Mouse (Mus musculus) heart, postnatal 14 days (tissue): ENCODE results near the gene Slc30a2. TPM values are rescaled to one million over a fixed set of nuclear protein-coding genes. Genes with fewer than 3 reads are reported as not detected.
"Not testable (repeated sequence)": the region's sequence is repeated elsewhere in the genome, so short reads cannot be mapped to it uniquely, and the experiment has no call there.

ENCODE experiments used
- DNase-seq, 2 experiments: peaks; one replicate each; pipeline ENCODE4 v3.0.0; 2021 to 2022
- intact Hi-C: fragments of 180-260 bp; cut with DNase I; formaldehyde crosslinking; loops from one replicate; pipeline ENCODE4 v1.15.1; 2025
- total RNA-seq, 2 experiments: library from RNA; stranded (reverse); gene quantifications; 2 replicates each; pipeline ENCODE4 v1.2.3; 2021

Slc30a2 gene
- total RNA-seq, 2 experiments from 2014 or later, result 0.68 to 0.96 TPM

DNA sequence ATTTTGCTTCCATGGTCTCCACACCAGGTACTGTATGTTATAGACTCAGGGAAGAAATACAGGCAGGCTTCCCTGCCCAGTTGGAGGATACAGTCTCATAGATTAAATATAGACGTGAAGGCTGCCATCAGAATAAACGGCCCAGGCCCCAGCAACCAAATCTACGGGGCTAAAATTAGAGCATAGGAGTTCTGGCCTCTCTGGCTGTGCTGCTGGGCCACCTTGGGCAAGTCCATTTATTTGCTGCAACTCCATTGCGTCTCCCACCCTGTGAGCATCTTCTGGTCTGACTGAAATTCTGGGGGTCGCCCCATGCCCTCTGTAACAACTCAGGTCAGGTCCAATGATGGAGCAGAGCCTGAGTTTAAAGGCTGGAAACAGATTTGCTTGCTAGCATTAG is 23.9 kb upstream of the Slc30a2 start:
- intact Hi-C loops, result no loop called here
- DNase-seq, result no peak

DNA sequence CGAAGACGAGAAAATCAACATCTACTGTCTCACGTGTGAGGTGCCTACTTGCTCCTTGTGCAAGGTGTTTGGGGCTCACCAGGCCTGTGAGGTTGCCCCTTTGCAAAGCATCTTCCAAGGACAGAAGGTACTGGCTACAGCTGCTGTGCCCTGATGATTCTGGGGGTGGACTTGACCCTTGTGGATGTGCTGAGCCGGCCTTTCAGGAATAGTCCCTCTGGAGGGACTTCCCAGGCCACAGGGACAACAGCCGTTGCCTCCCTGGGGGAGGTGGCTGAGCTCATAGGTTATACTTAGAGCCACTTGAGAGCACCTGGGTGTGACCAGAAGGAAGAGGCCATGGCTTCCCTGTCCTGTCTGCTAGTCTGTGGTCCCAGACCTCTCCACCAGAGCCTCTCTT is 23.3 kb upstream of the Slc30a2 start:
- no peak for DNase-seq
- intact Hi-C loops, result loop anchor here (5.0 kb wide), 1 partner anchor 38 kb away; no protein-coding TSS in a partner anchor

DNA sequence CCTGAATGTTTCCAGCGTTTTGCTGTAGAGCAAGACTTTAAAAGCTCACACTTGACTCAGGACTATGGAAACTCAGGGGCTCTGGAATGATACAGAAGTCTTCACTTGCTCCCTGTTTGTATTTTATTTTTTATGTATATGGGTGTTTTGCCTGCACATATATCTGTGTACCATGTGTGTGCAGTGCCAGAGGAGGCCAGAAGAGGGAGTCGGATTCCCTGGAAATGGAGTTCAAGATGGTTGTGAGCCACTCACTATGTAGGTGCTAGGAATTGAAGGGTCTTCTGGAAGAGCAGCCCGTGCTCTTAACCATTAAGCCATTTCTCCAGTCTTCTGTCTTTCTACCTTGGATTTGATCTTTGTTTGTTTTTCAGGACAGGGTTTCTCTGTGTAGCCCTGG is 21.5 kb upstream of the Slc30a2 start:
- intact Hi-C loops, result loop anchor here (5.0 kb wide), 1 partner anchor 36 kb away; no protein-coding TSS in a partner anchor

DNA sequence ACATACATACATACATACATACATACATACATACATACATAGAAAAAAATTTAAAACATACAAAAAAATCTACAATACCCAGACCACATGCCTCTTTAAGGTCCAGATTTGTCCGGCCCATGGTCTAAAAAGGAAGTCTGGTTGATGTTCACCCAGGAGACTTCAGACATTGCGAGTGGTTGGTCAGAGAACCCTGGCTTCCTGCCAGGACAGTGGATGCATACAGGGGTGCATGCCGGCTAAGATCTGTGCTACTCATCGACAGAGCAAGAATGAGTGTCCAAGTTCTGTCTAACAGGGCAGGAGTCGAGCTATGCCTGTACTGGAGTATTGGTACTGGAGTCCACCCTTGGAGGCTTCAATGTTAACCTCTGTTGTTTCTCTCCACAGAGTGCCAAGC is 18.3 kb upstream of the Slc30a2 start:
- intact Hi-C loops, result loop anchor here (5.0 kb wide), 1 partner anchor 33 kb away; no protein-coding TSS in a partner anchor

More for the DNA sequence above, 21.5 kb upstream of the Slc30a2 start:
- DNase-seq, result no peak

DNA sequence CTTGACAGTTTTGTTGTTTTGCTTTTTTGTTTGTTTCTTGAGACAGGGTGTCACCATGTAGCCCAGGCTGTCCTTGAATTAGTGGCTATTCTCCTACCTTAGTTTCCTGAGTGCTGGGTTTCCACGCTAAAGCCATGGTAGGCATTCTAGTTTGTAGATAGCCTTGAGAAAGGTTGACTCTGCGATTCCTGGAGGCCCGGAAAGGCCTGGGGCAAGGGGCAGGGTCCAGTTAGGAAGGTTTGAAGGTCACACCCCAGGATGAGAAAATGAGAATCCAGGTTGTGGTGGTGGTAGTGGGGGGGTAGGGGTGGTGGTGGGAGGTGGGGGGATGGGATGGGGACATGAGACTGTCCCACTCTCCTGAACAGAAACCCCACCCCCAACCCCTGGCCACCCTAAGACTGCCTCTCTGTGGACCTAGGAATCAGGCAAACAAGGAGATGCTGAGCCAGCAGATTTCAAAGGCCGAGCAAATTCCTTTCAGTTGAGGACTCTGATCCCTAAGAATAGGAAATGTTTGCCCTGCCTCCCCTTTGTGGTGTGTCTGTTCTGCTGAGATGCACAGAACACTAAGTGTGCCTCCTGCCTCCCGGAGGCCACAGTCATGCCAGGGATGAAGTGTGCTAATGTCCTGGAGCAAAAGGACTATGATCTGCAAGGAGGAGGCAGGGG is 16.0 kb upstream of the Slc30a2 start:
- intact Hi-C loops, result no loop called here
- DNase-seq, result no peak

More for the DNA sequence above, 18.3 kb upstream of the Slc30a2 start:
- DNase-seq, result no peak

DNA sequence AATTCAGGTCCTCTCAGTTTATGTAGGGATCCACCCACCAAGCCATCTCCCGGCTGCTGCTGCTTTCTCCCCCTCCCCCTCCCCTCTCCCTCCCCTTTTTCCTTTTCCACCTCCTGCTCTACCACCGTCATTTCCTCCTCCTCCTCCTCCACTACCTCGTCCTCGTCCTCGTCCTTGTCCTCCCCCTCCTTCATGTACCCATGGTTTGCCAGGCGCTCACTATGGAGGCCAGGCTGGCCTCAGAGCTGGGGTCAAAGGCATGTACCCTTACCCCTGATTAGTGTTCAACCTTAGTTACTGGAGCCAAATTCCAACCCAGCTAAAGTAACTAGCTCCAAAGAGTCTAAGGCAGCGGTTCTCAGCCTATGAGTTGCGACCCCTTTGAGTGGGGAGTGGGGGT is 14.8 kb upstream of the Slc30a2 start:
- intact Hi-C loops, result no loop called here
- no peak for DNase-seq

DNA sequence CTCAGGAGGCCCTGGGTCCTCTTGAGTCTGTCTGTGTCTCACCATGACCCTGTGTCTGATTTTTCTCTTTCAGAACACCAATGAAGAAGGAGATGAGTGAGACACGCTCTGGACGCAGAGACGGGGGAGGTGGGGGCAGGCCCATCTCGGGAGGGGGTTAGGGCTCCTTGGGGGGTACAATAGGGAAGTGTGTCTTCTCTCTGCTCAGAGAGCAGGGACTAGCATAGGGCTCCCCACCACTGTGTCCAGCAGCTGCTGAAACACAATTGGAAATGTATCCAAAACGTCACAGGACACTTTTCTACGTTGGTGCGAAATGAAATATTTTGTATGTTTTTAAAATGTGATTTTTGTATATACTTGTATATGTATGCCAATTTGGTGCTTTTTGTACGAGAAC is 14.1 kb upstream of the Slc30a2 start:
- intact Hi-C loops, result no loop called here
- no peak for DNase-seq

DNA sequence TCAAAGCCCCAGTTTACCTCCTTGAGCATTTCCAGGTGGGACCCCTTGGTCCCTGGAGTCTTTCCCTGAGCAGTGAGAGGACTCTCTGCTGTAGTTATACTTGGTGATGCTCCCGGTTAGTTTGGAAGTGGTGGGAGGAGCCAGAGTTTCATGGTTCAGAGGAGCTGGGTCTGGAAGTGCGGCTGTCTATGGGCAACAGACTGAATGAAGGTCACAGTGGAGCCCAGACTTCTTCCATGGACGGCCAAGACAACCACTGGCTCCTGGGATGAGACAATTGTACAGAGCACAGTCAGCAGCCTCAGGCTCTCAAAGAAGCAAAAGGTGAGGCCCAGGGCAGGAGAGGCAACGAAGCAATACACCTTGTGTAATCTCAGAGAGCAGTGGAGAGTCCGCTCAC is 12.7 kb upstream of the Slc30a2 start:
- DNase-seq, result no peak
- intact Hi-C loops, result no loop called here

DNA sequence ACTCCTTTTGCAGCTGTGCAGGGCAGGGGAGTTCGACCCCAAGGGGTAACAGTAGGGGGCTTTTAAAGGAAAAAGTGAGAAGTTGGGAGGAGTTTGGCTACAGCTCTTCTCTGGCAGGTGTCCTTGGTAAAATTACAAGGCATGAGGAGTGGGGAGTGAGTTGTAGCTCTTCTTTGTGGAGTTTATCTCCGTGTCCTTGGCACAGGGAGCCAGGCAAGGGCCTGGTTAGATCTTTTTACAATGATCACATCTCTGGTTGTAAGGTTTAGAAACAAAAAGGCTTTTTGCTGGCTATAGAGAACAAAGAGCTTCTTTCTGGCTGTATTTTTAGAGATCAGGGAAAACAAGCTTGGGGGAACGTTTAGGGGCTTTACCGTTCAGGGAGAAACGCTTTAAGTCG is 1.8 kb upstream of the Slc30a2 start:
- DNase-seq, intact Hi-C loops: not testable (repeated sequence)

DNA sequence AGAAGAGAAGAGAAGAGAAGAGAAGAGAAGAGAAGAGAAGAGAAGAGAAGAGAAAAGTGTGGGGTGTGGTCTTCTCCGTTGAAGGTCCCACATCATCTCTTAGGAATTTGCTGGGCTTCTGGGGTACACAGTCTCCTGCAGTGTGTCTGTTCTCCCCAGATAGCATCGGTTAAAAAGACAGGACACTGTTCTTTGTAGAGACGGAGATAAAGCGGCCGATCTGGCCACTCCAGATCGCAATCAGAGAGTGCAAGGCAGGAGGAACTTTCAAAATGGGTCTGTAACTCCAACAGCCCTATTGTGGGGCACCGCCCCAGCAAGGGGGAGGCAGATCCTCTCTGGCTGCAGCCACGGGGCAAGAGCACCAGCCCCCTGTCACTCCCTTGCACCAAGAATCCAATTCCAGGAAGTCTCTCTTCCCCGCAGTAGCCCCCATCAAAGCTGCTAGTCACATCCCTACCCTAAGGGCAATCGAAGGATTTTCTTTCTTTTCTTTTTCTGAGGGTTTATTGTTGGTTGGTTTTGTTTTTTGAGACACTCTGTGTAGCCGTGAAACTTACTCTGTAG is 685 bp upstream of the Slc30a2 start:
- no peak for DNase-seq
- intact Hi-C loops, result no loop called here

DNA sequence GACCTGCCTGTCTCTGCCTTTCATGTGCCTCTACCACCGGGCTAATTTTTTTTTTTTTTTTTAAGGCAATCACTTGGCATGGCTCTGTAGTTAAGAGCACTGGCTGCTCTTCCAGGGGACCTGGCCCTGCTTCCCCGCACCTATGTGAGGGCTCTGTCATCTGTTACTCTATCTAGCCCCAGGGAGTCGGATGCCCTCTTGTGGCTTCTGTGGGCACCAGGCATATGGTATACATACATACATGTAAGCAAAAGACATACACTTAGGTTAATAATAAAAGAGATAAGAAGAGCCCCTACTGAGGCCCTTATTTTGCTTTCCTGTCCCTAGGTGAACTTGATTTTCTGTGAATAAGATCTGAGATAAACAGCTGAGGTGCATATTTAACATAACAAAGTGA is 1.6 kb downstream of the Slc30a2 start:
- intact Hi-C loops, result no loop called here
- DNase-seq, result no peak

DNA sequence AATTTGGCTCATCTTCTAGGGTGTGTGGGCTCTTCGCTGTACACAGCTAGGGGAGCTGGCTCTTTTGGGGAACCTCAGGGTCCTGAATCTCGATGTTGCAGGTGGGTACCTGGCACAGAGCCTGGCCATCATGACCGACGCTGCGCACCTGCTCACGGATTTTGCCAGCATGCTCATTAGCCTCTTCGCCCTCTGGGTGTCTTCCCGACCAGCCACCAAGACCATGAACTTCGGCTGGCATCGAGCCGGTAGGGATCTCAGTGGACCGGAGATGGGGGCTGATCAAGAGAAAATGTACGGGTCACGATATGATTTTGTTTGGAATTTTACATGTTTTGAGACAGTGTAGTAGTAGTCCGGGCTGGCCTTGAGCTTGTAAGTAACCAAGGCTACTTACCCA is 2.8 kb downstream of the Slc30a2 start:
- intact Hi-C loops, result no loop called here
- DNase-seq, result no peak

DNA sequence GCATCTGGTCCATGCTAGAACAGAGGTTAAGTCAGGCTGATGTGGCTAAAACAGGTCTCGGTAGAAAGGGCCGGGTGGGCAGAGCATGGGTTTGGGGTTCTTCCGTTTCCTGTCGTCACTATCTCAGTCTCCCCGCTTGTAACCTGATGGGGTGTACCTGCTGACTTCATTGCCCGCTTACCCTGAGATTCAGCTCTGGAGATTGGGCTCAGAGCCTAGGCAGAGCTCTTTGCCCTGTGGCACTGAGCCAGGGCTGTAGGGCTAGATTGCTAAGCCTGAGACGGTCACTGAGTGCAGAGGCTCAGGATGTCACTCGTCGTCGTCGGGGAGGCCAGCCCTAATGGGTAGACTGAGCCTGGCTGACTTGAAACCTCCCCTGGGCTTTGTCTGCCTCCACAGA is 5.1 kb downstream of the Slc30a2 start:
- peak; percentile 42 to 51 for DNase-seq
- intact Hi-C loops, result no loop called here

DNA sequence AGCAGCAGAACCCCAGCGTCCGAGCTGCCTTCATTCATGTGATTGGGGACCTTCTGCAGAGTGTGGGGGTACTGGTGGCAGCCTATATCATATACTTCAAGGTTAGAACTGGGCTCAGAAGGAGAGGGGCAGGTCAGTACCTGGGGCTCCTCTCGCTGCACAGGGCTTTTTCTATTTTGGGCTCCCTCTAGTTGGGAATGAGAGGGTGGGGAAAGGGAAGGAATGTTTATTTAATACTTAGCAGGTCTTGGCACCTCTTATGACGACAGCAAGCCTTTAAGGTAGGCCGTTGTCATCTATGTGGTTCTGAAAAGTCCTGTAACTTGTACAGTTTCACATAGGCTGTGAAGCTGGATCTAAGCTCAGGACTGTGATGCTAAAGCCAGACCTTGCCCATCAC is 5.6 kb downstream of the Slc30a2 start:
- intact Hi-C loops, result no loop called here
- no peak for DNase-seq

DNA sequence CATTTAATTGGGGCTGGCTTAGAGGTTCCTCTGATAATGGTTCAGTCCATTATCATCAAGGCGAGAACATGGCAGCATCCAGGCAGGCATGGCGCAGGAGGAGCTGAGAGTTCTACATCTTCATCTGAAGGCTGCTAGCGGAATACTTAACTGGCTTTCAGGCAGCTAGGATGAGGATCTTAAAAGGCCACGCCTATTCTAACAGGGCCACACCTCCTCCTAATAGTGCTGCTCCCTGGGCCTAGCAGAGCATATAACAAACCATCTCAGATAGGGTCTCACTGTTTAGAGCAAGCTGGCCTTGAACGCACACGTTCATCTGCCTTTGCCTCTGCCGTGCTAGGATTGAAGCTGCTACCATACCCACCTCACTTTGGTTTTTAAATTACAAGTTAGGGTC is 6.8 kb downstream of the Slc30a2 start:
- intact Hi-C loops, result no loop called here
- no peak for DNase-seq

DNA sequence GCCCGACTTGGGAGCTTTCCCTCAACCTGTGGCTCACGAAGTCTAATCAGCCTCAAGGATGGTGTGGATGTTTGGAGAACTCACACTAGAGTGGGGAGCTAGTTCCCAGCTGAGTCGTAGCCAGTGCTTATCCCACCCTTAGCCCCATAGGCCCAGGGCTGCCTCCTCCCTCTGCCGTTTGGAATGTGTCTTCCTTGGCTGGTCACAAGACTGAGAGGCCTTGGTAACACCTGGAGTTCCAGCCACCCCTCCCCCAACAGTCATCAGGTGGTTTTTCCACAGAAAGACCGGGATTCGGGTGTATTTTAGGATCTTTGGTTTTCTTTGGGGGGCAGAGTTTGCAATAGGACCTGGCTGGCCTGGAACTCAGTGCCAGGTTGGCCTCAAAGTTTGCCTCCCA is 7.7 kb downstream of the Slc30a2 start:
- intact Hi-C loops, result no loop called here
- no peak for DNase-seq

DNA sequence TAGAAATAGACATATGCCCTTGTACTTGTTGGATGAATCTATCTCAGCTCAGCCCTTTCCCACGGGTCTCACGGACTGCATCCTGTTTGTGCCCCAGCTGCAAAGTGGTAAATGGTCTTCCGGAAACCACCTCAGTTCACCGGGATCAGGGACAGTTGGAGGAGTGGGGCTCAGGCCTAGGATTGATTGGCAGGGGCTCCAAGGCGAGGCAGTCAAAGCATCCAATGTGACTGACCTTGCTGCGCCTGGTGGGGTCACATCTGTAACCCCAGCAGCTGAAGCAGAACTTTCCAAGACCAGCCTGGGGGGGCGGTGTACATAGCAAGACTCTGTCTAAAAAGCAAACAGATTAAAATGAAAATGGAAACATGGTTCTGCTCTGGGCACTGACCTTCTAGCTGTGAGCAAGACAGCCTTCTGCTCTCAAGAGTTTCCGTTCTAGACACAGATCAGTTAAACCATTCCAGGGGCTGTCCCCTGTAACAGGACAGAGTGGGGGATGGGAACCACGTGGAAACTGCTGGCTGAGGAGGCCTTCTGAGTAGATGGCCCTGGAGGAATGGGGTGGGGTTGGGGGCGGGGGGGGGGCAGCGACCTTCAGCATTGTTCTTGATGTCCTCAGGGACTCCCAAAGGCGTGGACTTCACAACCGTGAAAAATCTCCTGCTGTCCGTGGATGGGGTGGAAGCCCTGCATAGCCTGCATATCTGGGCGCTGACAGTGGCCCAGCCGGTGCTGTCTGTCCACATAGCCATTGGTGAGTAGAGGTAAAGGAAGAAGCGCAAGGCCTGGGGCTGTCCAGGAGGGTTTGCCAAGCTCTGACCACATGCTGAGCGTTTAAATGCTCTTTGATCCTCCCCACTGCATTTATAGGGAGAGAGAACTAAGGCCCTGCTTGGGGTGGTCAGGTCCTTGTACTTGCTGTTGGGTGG is 8.6 kb downstream of the Slc30a2 start:
- DNase-seq, result peak in 1 of 2 experiments; percentile 18
- intact Hi-C loops, result no loop called here

DNA sequence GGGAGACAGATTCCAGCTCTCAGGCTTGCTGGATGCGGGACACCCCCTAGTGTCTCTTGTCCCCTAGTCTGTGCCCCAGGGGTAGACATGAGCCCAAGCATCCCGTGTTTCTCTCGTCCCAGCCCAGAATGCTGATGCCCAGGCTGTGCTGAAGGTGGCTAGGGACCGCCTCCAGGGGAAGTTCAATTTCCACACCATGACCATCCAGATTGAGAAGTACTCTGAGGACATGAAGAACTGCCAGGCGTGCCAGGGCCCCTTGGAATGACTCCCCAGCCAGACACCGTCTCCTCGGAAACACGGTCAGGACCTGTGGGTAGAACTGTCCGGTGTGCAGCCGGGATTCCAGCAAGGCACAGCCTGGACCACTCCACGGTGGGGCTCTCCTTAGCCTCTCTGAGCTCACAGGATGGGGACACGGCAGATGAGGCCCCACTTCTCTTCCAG is 9.3 kb downstream of the Slc30a2 start:
- no peak for DNase-seq
- intact Hi-C loops, result no loop called here

DNA sequence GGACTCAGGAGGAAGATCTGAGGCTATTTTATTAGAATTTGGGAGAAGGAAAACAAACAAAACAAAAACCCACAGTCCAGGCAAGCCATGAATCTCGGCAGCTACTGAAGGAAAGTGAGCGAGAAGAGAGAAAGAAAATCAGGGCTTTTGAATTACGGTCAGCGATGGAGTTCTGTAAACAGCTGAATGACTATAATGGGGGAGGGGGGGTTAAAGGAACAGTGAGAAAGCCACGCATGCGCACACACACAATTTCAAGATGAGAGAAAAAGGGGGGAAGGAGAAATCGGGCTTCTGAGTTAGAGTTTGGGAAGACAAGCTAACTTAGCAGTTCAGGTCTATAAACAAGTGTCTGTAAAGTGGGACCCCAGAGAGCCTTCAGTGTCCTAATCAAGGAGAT is 9.9 kb downstream of the Slc30a2 start:
- DNase-seq, result no peak
- intact Hi-C loops, result no loop called here

DNA sequence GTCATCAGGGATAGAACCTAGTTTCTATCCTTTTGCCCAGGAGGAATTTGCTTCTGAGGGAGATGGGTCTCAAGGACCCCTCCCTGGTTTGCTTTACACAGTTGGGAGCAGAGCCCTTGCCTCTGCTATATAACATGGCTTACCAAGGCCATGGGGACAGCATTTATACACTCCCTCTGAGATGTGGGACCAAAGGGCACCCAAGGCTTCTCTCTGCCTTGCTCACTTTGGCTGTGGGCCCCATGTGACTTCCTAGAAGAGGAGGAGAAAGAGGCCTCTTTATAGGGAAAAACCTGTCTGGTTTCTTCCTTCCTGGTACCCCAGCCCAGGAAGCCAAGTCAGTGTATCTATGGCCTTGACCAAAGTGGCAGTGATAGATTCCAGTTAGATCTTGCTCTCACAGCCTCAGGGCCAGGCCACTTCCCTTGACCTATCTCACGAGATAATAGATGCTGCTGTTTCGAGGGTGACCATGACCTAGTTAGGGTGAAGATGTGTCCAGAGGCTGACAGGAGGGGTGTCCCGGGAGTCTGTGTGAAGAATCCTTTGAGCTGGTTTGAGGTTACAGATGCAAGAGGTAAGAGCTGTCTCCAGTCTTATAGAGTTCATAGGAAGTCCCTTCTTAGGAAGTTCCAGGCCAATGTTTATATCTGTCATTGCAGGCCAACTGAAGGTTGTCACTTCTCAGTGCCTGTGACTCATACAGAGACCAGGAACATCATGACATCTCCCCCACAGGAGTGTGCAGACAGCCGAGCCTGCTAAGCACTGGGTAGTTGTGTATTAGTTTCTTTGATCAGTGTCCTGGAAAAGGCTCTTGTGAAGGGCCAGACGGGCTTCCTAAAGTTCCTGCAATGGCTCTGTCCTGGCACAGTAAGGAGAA is 10.8 kb downstream of the Slc30a2 start:
- DNase-seq, result no peak
- intact Hi-C loops, result no loop called here
